Mouse (Mus musculus): Measurements from ENCODE around the gene Dgkb.

The Dgkb gene

GRCm38 (mm10) chr12:38386991-38387390 lies 569.5 kb downstream of the Dgkb start:
- no peak for DNase-seq

GRCm38 (mm10) chr12:38387654-38388053 lies 570.1 kb downstream of the Dgkb start:
- DNase-seq = no peak

- no peak for DNase-seq
Measured at GRCm38 (mm10) chr12:38388243-38388642, 570.7 kb downstream of the Dgkb start.

- no peak for DNase-seq
Measured at GRCm38 (mm10) chr12:38397754-38398312, 580.3 kb downstream of the Dgkb start.

GRCm38 (mm10) chr12:38400089-38400488 lies 582.6 kb downstream of the Dgkb start:
- DNase-seq = no peak

GRCm38 (mm10) chr12:38435364-38436130 lies 618.0 kb downstream of the Dgkb start:
- no peak for DNase-seq

- no peak for DNase-seq
Measured at GRCm38 (mm10) chr12:38436131-38436436, 618.6 kb downstream of the Dgkb start.

GRCm38 (mm10) chr12:38450323-38451087 lies 633.0 kb downstream of the Dgkb start:
- no peak for DNase-seq

GRCm38 (mm10) chr12:38451677-38452076 lies 634.2 kb downstream of the Dgkb start:
- DNase-seq = no peak

- DNase-seq = no peak
Measured at GRCm38 (mm10) chr12:38468191-38468590, 650.7 kb downstream of the Dgkb start.

- DNase-seq = no peak
Measured at GRCm38 (mm10) chr12:38468605-38469004, 651.1 kb downstream of the Dgkb start.

GRCm38 (mm10) chr12:38497229-38497628 lies 679.7 kb downstream of the Dgkb start:
- DNase-seq = no peak

- no peak for DNase-seq
Measured at GRCm38 (mm10) chr12:38500931-38501330, 683.4 kb downstream of the Dgkb start.

GRCm38 (mm10) chr12:38508195-38508594 lies 690.7 kb downstream of the Dgkb start:
- no peak for DNase-seq

- no peak for DNase-seq
Measured at GRCm38 (mm10) chr12:38545431-38545830, 727.9 kb downstream of the Dgkb start.

- DNase-seq = no peak
Measured at GRCm38 (mm10) chr12:38577141-38577540, 759.6 kb downstream of the Dgkb start.

- DNase-seq = peak; percentile 83
Measured at GRCm38 (mm10) chr12:38579191-38579817, 761.8 kb downstream of the Dgkb start.

GRCm38 (mm10) chr12:38586368-38586865 lies 768.9 kb downstream of the Dgkb start:
- no peak for DNase-seq

GRCm38 (mm10) chr12:38589951-38590350 lies 772.4 kb downstream of the Dgkb start:
- no peak for DNase-seq

GRCm38 (mm10) chr12:38593653-38594052 lies 776.1 kb downstream of the Dgkb start:
- DNase-seq = no peak

- DNase-seq = peak; percentile 89
Measured at GRCm38 (mm10) chr12:38594055-38594454, 776.5 kb downstream of the Dgkb start.

GRCm38 (mm10) chr12:38596416-38597062 lies 779.0 kb downstream of the Dgkb start:
- DNase-seq = no peak

GRCm38 (mm10) chr12:38598096-38598495 lies 780.6 kb downstream of the Dgkb start:
- no peak for DNase-seq

All from heart, adult 11 months (tissue).